Mouse (Mus musculus) brain, embryonic 14.5 days (tissue): Measurements from ENCODE around the gene Vill.

Experiments
- CTCF ChIP-seq: fragments of 200-500 bp; IDR thresholded peaks from 2 replicates; pipeline ENCODE4 v1.5.1; 2012; ENCODE audit warnings: inconsistent platforms, mild to moderate bottlenecking, moderate library complexity, borderline replicate concordance; ENCODE audit not compliant: insufficient read depth, insufficient read length; ENCODE audit errors: extremely low read depth
- POLR2A ChIP-seq: fragments of 200-500 bp; IDR thresholded peaks from 2 replicates; pipeline ENCODE4 v1.6.1; 2012; ENCODE audit warnings: mild to moderate bottlenecking, inconsistent platforms, borderline replicate concordance; ENCODE audit not compliant: poor library complexity, insufficient read depth, insufficient read length, severe bottlenecking; ENCODE audit errors: extremely low read depth

GRCm38 (mm10) chr9:119007266-119007665, 45.3 kb upstream of the Vill start:
- TF ChIP-seq CTCF = no peak
- TF ChIP-seq POLR2A = no peak
